Mouse (Mus musculus): ENCODE data around the gene Pmch. TPM values are rescaled to one million over a fixed set of nuclear protein-coding genes. Genes with fewer than 3 reads are reported as not detected.

Gene Pmch
- total RNA-seq (2021) = not detected in 2 replicates
- long read RNA-seq = 0 reads

DNA sequence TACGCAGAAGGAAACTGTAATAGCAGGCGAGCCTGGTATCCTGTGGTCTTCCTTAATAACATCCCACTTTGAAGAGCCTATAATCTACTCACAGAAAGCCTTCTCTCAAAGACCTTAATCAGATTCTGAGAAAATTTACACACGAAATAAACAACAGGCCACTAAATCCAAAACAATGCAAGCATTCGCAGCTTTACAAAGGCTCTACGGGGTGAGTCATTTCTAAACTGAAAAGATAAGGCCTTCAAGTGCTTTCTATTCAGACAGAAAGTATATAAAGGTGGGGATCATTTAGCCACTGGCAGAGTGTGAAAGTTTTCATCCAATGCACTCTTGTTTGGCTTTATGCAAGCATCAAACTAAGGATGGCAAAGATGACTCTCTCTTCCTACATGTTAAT lies at the start of gene Pmch:
Gene Pmch (plus strand): TSS at position 301 of the 400 bp plus-strand sequence.
- no peak for DNase-seq

DNA sequence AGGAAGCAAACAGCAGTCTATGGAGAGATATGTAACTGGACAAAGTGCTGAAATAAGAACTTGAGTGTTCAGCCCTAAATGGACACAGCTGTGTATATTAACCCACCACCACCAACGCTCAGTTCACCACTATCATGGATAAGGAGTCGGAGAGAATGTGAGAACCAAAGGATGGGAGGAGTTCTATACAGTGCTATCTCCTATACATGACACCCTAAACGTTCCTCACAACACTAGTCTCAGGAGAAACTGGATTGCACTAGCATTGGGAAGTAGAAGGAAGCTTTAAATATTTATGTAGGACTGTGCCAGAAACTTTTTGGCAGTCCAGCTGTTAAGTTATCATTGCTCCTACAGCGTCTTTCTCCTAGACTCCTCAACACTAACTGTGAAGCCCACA lies 46.6 kb upstream of the Pmch start:
- DNase-seq = no peak

DNA sequence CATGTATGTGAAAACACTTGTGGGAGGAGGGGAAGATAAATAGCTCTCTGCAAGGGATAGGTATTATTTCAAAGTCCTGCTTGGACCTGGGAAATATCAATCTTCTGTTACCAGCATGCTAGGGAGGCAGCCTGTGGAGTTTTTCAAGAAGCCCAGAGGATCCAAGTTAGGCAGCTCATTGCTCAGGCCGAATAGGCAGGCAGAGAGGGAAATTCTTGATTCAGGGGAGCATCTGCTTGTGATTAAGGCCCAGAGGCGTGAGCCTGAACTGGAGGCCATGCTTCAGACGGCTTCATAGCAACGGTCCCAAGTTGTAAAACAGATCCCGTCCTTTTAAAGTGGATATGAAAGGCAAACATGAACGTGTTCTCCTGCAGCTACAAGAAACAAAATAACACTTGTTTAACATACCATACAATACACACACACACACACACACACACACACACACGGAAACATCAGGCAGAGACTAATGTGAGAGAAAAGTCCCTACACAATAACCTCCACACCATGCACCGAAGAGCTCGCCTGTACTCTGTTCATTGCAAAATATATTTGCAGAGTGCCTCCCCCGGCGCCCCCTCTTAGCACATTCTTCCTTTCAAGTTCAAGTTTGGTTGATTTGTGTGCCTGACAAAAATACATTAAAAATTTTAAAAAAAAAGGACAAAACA lies 44.6 kb upstream of the Pmch start:
- no peak for DNase-seq

DNA sequence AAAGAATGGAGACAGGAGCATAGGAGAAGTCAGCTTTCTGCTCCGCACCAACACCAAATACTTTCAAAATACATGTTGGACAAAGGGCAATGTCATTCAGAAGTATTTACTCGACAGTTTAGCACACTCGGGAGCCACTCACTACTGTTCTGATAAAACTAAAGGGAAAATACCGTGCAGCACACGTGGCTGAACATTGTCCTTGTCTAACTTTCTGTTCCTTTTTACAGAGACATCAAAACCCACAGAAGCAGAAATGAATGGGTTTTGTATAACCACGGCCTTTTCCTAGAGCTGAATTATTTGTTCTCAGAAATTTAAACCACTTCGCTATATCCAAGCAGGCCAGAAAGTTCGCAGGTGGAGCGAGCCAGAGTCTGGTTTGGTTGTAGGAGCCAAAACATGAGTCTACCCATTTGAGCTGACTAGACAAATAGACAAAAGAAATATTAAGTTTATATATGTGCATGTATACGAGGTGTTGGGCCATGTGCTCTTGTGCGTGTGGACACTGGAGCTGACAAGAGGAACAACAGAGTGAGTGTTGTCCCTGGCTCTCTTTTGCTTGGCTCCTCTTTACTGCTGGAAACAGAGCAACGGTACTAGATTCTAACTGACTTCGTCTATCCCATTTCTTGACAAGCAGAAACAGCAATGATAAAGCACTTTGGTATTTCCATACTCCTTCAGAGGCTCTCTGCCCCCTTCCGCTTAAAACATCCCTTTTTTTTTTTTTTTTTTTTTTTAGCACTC lies 36.5 kb upstream of the Pmch start:
- DNase-seq = no peak

DNA sequence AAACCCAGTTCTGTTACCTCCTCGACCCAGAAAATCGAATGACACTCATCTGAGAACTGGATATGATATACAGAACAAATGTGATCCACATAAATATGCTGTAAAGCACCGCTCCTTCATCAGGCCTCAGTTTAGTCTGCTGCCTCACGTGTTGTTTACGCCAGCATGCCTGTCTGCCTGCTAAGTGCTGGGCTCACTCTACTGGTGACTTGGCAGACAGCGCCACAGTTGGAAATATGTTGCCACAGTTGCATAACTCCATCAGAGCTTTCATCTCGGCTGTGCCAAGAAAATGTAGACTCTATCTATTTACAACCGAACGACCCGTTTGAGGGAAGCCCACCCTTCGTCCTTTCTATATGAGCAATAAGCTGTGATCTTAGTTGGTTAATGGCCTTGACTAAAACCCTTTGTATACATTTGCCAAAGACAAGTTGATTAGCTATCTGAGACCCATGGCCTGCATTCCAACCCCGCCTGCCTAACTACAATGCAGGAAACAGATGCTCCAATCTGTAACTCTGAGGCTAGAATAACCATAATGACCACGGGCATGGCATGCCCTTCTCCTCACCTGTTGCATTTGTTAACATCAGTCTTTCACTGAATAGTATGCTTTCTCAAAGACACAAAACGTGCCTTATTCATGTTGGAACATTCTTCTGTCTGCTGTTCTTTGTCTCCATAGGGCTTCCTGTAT lies 33.8 kb upstream of the Pmch start:
- DNase-seq = peak; percentile 29

DNA sequence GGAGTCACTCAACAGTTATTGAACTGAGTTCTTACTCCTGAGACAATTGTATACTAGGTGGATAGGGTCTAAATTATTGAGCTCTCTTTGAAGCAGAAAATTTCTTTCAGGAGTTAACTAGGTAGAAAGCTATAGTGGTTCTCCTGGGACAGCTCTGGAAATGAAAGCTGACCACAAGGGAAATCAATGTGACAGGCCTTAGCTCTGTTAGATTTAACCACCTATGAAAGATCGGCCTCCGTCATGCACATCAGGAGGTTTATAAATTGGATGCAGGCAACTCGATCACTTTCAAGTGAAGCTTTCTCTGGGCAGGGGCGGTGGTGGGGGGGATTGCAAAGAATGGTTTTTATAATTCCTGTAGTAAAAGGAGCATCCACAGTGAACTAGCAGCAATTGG lies 27.4 kb upstream of the Pmch start:
- no peak for DNase-seq

DNA sequence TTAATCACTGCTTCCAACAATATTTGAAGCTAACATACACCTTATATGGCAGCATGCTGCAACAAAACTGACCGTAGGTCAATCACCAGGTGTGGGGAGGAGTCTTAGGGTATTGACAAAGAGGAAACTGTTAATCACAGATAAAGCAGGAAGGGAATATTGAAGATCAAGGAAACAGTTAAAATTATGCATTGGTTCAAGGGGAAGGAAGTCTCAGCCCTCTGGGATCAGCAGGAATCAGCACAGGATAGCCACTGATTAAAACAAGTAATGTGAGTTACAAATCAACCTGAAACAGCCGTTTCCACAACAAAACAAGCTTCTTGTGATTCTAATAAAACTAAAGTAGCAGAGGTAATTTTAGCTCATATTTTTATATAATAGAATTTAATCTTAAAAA lies 26.0 kb upstream of the Pmch start:
- no peak for DNase-seq

DNA sequence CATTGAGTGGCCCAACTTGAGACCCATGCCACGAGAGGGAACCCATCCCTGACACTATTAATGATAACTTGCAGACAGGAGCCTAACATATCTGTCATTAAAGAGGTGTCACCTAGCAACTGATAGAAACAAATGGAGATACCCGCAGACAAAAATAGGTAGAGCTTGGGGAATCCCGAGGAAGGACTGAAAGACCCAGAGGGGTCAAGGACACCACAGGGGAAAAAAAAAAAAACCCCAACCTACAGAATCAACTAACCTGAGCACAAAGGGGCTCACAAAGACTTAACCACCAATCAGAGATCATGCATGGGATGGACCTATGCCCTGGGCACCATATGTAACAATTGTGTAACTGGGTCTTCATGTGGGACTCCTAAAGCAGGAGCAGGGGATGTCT lies 23.5 kb upstream of the Pmch start:
- no peak for DNase-seq

DNA sequence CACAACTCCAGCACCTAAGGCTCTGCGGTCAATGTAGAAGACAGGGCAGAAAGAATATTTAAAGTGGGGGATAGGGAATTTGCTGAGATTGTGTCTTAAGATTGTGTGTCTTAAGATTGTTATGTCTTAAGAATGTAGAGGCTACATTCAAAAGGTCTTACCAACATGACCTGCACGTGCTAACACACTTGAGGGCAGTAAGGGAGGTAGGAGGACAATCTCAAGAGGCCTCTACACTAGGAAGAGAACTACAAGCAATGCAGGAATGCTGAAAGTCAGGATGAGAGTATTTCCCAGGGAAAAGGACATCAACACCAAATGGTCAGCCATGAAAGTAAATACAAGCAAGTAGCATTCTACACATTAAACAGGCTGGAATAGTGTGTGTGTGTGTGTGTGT lies 15.3 kb downstream of the Pmch start:
- DNase-seq = no peak

DNA sequence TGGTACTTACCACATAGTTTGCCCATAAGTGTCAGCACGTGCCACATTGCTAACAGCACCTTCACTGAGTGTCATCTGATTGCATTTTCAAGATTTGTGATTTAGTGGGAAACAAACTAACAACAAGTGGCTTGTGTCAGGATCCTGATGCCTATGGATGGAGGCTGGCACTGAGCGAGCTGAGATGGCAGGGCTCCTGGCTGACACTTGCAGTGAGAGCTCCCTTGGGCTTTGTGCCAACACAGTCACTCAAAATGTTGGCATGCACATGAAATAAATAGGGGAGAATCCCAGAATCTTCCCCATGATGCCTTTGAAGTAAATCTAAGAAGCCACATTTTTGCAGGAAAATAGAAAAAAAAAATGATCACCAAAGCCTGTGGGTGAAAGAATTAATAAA lies 22.4 kb downstream of the Pmch start:
- peak; percentile 18 for DNase-seq

DNA sequence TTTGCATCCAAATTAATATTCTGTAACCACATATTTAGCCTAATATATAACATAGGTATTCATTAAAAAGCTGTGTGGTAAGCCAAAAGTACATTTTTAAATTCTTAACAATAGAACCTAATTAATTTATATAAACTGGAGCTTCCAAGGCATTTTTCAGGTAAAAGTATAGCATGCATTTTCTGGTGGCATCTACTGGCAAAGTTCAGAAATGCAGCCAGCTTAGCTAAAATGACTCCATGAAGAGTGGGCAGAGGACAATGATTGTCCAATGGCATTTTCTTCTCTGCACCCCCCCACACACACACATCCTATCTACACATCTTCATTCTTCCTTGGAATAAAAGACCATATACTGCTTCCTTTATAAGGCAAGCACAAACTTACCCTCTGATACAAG lies 28.8 kb downstream of the Pmch start:
- no peak for DNase-seq

DNA sequence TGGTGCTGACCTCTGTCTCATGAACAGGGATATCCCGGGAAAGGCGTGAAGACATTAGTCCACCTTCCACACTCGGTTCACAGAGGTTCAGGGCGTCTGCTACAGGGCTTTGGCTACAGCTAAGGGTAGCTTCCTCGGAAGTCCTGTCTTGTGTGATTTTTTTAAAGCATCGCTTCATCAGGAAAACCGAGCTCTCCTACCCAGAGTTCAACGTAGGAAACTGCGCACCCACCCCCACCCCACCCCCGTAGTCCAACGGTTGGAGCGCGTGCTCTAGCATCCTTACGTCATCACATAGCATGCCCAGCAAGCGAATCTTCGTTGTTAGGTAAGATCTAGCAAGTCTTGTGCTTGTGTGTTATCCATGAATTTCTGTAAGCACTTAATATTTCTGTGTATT lies 44.8 kb downstream of the Pmch start:
- no peak for DNase-seq

Other genes starting within 250 kb of the Pmch start
- gene Igf1, start 232.8 kb upstream of the Pmch start, total RNA-seq (2021) = 8.0 and 13.0 TPM in 2 replicates
- gene Parpbp, start 55.9 kb downstream of the Pmch start, total RNA-seq (2021) = 1.6 and 2.2 TPM in 2 replicates
- gene Nup37, start 55.9 kb downstream of the Pmch start, total RNA-seq (2021) = 6.9 and 14.6 TPM in 2 replicates
- 59.6 and 62.9 TPM in 2 replicates for gene Washc3, start 110.0 kb downstream of the Pmch start, total RNA-seq (2021)

Data from adrenal gland, postnatal 25 days (tissue).